Mouse (Mus musculus) common myeloid progenitor, adult 5-6 weeks (primary cell): ENCODE data around the gene Olfr503. TPM values are rescaled to one million over a fixed set of nuclear protein-coding genes. Genes with fewer than 3 reads are reported as not detected.
"Not testable (repeated sequence)": the region's sequence is repeated elsewhere in the genome, so short reads cannot be mapped to it uniquely, and the experiment has no call there.

Source experiments
- ATAC-seq: replicated peaks from 2 replicates; pipeline ENCODE4 v1.8.0; 2016; ENCODE audit warnings: low read depth, mild to moderate bottlenecking, moderate TSS enrichment, inconsistent platforms; ENCODE audit not compliant: poor library complexity, severe bottlenecking
- total RNA-seq: library from RNA; stranded (forward); fragments of 200-1000, 187-1606 nt; gene quantifications from 2 replicates; pipeline ENCODE4 v1.2.3, GENCODE M21; 2017

Olfr503 gene
- total RNA-seq: not detected in 2 replicates

- ATAC-seq: not testable (repeated sequence)
Observed at GRCm38 (mm10) chr7:108544227-108544626, at the start of gene Olfr503. Olfr503 (plus strand) TSS chr7:108544527.

GRCm38 (mm10) chr7:108524965-108525364 is 19.4 kb upstream of the Olfr503 start, which contains the start of gene Olfr502:
Olfr502 (minus strand) TSS chr7:108525065.
- no peak for ATAC-seq

- no peak for ATAC-seq
Observed at GRCm38 (mm10) chr7:108542416-108542815, 1.9 kb upstream of the Olfr503 start.

- ATAC-seq: no peak
Observed at GRCm38 (mm10) chr7:108565693-108566092, 21.4 kb downstream of the Olfr503 start, which contains the start of gene Olfr504. Olfr504 (minus strand) TSS chr7:108565793.

- ATAC-seq: no peak
Observed at GRCm38 (mm10) chr7:108589797-108590196, 45.5 kb downstream of the Olfr503 start.

Other genes with a start within 250 kb of the Olfr503 start
- gene Olfr491, start 231.1 kb upstream of the Olfr503 start, total RNA-seq: not detected in 2 replicates
- not detected in 2 replicates for gene Olfr492, start 220.9 kb upstream of the Olfr503 start, total RNA-seq
- not detected in 2 replicates for gene Olfr493, start 197.5 kb upstream of the Olfr503 start, total RNA-seq
- gene Olfr494, start 179.2 kb upstream of the Olfr503 start, total RNA-seq: not detected in 2 replicates
- not detected in 2 replicates for gene Olfr495, start 151.4 kb upstream of the Olfr503 start, total RNA-seq
- not detected in 2 replicates for gene Olfr497, start 124.1 kb upstream of the Olfr503 start, total RNA-seq
- not detected in 2 replicates for gene Olfr498, start 79.2 kb upstream of the Olfr503 start, total RNA-seq
- gene Olfr502, start 19.5 kb upstream of the Olfr503 start, total RNA-seq: not detected in 2 replicates
- gene Olfr504, start 21.3 kb downstream of the Olfr503 start, total RNA-seq: not detected in 2 replicates
- not detected in 2 replicates for gene Olfr506, start 66.3 kb downstream of the Olfr503 start, total RNA-seq
- not detected in 2 replicates for gene Olfr507, start 77.3 kb downstream of the Olfr503 start, total RNA-seq
- not detected in 2 replicates for gene Olfr508, start 85.5 kb downstream of the Olfr503 start, total RNA-seq
- not detected in 2 replicates for gene Olfr509, start 107.4 kb downstream of the Olfr503 start, total RNA-seq
- not detected in 2 replicates for gene Olfr510, start 121.9 kb downstream of the Olfr503 start, total RNA-seq
- gene Olfr512, start 168.8 kb downstream of the Olfr503 start, total RNA-seq: not detected in 2 replicates
- gene Olfr513, start 206.4 kb downstream of the Olfr503 start, total RNA-seq: not detected in 2 replicates